Mouse (Mus musculus): ENCODE results near the gene Fam168a.

Fam168a gene

GRCm38 (mm10) chr7:100706143-100706841 lies at the start of gene Fam168a:
Fam168a (plus strand) TSS chr7:100706635.
- DNase-seq (ENCODE audit: low read depth, low spot score) = peak; percentile 94

GRCm38 (mm10) chr7:100656739-100657138 lies 49.7 kb upstream of the Fam168a start:
- DNase-seq (ENCODE audit: low read depth, low spot score) = no peak

- no peak for DNase-seq (ENCODE audit: low read depth, low spot score)
Measured at GRCm38 (mm10) chr7:100658093-100658578, 48.3 kb upstream of the Fam168a start.

- no peak for DNase-seq (ENCODE audit: low read depth, low spot score)
Measured at GRCm38 (mm10) chr7:100661264-100661663, 45.2 kb upstream of the Fam168a start.

- DNase-seq (ENCODE audit: low read depth, low spot score) = no peak
Measured at GRCm38 (mm10) chr7:100662231-100662630, 44.2 kb upstream of the Fam168a start, which contains the start of gene Plekhb1. Plekhb1 (minus strand) TSS chr7:100662414.

- DNase-seq (ENCODE audit: low read depth, low spot score) = no peak
Measured at GRCm38 (mm10) chr7:100663190-100663589, 43.2 kb upstream of the Fam168a start.

GRCm38 (mm10) chr7:100663729-100664304 lies 42.6 kb upstream of the Fam168a start:
- no peak for DNase-seq (ENCODE audit: low read depth, low spot score)

- DNase-seq (ENCODE audit: low read depth, low spot score) = no peak
Measured at GRCm38 (mm10) chr7:100670646-100671045, 35.8 kb upstream of the Fam168a start.

- DNase-seq (ENCODE audit: low read depth, low spot score) = no peak
Measured at GRCm38 (mm10) chr7:100673452-100673851, 33.0 kb upstream of the Fam168a start.

GRCm38 (mm10) chr7:100674941-100675340 lies 31.5 kb upstream of the Fam168a start:
- DNase-seq (ENCODE audit: low read depth, low spot score) = no peak

GRCm38 (mm10) chr7:100678052-100678451 lies 28.4 kb upstream of the Fam168a start:
- DNase-seq (ENCODE audit: low read depth, low spot score) = no peak

- no peak for DNase-seq (ENCODE audit: low read depth, low spot score)
Measured at GRCm38 (mm10) chr7:100678948-100679880, 27.2 kb upstream of the Fam168a start.

- no peak for DNase-seq (ENCODE audit: low read depth, low spot score)
Measured at GRCm38 (mm10) chr7:100681132-100681531, 25.3 kb upstream of the Fam168a start.

GRCm38 (mm10) chr7:100683241-100683640 lies 23.2 kb upstream of the Fam168a start:
- DNase-seq (ENCODE audit: low read depth, low spot score) = no peak

GRCm38 (mm10) chr7:100684081-100684480 lies 22.4 kb upstream of the Fam168a start:
- DNase-seq (ENCODE audit: low read depth, low spot score) = no peak

GRCm38 (mm10) chr7:100684538-100684937 lies 21.9 kb upstream of the Fam168a start:
- no peak for DNase-seq (ENCODE audit: low read depth, low spot score)

- no peak for DNase-seq (ENCODE audit: low read depth, low spot score)
Measured at GRCm38 (mm10) chr7:100685061-100686030, 21.1 kb upstream of the Fam168a start.

- DNase-seq (ENCODE audit: low read depth, low spot score) = no peak
Measured at GRCm38 (mm10) chr7:100688471-100688870, 18.0 kb upstream of the Fam168a start.

- no peak for DNase-seq (ENCODE audit: low read depth, low spot score)
Measured at GRCm38 (mm10) chr7:100693199-100693598, 13.2 kb upstream of the Fam168a start.

Data from brain, embryonic 18.5 days (tissue).